Mouse (Mus musculus): ENCODE measurements around the gene Caprin2. TPM values are rescaled to one million over a fixed set of nuclear protein-coding genes. Genes with fewer than 3 reads are reported as not detected.

Caprin2 gene
- polyA plus RNA-seq, 1 experiment from 2014 or later: 14.7 TPM

- H3K36me3 ChIP-seq (ENCODE audit: control insufficient read depth, insufficient read depth, low read length): no peaks in the 10 kb centered on the region
- H3K9ac ChIP-seq (replicated peaks; ENCODE audit: low read depth, low read length): peak overlapping the region; percentile 61
- ATAC-seq (ENCODE audit: insufficient number of reproducible peaks, insufficient read depth, low FRiP score, low read depth): no peak
- H3K4me3 ChIP-seq (ENCODE audit: low read depth, low read length): peak overlapping the region; percentile 60
- peak overlapping the region; percentile 85 for H3K4me2 ChIP-seq (replicated peaks; ENCODE audit: low read depth, low read length)
- no peak overlapping the region; the same call in 1 of the 2 replicates for H3K27ac ChIP-seq (ENCODE audit: low read length)
- no peaks in the 10 kb centered on the region for H3K9me3 ChIP-seq (ENCODE audit: control insufficient read depth, low read depth, low read length)
- 11% methylated on average over 3 of the region's 3 CpGs for WGBS
- H3K4me1 ChIP-seq (ENCODE audit: control insufficient read depth, insufficient read depth, low read length): peaks cover 5% of the 10 kb centered on the region
- no peaks in the 10 kb centered on the region for H3K27me3 ChIP-seq (ENCODE audit: control insufficient read depth, insufficient read depth, low read length)
These were observed 65.7 kb downstream of the Caprin2 start for GRCm38 (mm10) chr6:148830355-148830747.

- H3K9ac ChIP-seq (replicated peaks; ENCODE audit: low read depth, low read length): no peak overlapping the region
- 87% methylated on average over 4 of the region's 4 CpGs for WGBS
- no peak overlapping the region for H3K4me2 ChIP-seq (replicated peaks; ENCODE audit: low read depth, low read length)
- no peak overlapping the region for H3K27ac ChIP-seq (ENCODE audit: low read length)
- ATAC-seq (ENCODE audit: insufficient number of reproducible peaks, insufficient read depth, low FRiP score, low read depth): no peak
- no peaks in the 10 kb centered on the region for H3K9me3 ChIP-seq (ENCODE audit: control insufficient read depth, low read depth, low read length)
- H3K36me3 ChIP-seq (ENCODE audit: control insufficient read depth, insufficient read depth, low read length): peaks cover 13% of the 10 kb centered on the region
- peaks cover 5% of the 10 kb centered on the region for H3K4me1 ChIP-seq (ENCODE audit: control insufficient read depth, insufficient read depth, low read length)
- no peaks in the 10 kb centered on the region for H3K27me3 ChIP-seq (ENCODE audit: control insufficient read depth, insufficient read depth, low read length)
- no peak overlapping the region for H3K4me3 ChIP-seq (ENCODE audit: low read depth, low read length)
These were observed 69.9 kb downstream of the Caprin2 start for GRCm38 (mm10) chr6:148826119-148826518.

GRCm38 (mm10) chr6:148818624-148819343, 77.3 kb downstream of the Caprin2 start:
- H3K36me3 ChIP-seq (ENCODE audit: control insufficient read depth, insufficient read depth, low read length): peaks cover 42% of the 10 kb centered on the region
- no peaks in the 10 kb centered on the region for H3K9me3 ChIP-seq (ENCODE audit: control insufficient read depth, low read depth, low read length)
- no peak for ATAC-seq (ENCODE audit: insufficient number of reproducible peaks, insufficient read depth, low FRiP score, low read depth)
- no peak overlapping the region for H3K4me2 ChIP-seq (replicated peaks; ENCODE audit: low read depth, low read length)
- no peaks in the 10 kb centered on the region for H3K4me1 ChIP-seq (ENCODE audit: control insufficient read depth, insufficient read depth, low read length)
- H3K27me3 ChIP-seq (ENCODE audit: control insufficient read depth, insufficient read depth, low read length): no peaks in the 10 kb centered on the region
- no peak overlapping the region for H3K9ac ChIP-seq (replicated peaks; ENCODE audit: low read depth, low read length)
- no peak overlapping the region for H3K27ac ChIP-seq (ENCODE audit: low read length)
- H3K4me3 ChIP-seq (ENCODE audit: low read depth, low read length): no peak overlapping the region
- 82% methylated on average over 4 of the region's 4 CpGs for WGBS

- Histone ChIP-seq H3K9me3 (ENCODE audit: control insufficient read depth, low read depth, low read length) (no peaks in the 10 kb centered on the region), H3K27me3 (ENCODE audit: control insufficient read depth, insufficient read depth, low read length) (no peaks in the 10 kb centered on the region)
These were observed 79.3 kb downstream of the Caprin2 start for GRCm38 (mm10) chr6:148816751-148817150.

GRCm38 (mm10) chr6:148811117-148811516, 84.9 kb downstream of the Caprin2 start:
- Histone ChIP-seq H3K4me2 (replicated peaks; ENCODE audit: low read depth, low read length) (no peak overlapping the region), H3K4me3 (ENCODE audit: low read depth, low read length) (no peak overlapping the region), H3K4me1 (ENCODE audit: control insufficient read depth, insufficient read depth, low read length) (no peaks in the 10 kb centered on the region), H3K27ac (ENCODE audit: low read length) (no peak overlapping the region), H3K27me3 (ENCODE audit: control insufficient read depth, insufficient read depth, low read length) (no peaks in the 10 kb centered on the region), H3K9ac (replicated peaks; ENCODE audit: low read depth, low read length) (no peak overlapping the region), H3K9me3 (ENCODE audit: control insufficient read depth, low read depth, low read length) (no peaks in the 10 kb centered on the region), H3K36me3 (ENCODE audit: control insufficient read depth, insufficient read depth, low read length) (peaks cover 52% of the 10 kb centered on the region)
- WGBS: 85% methylated on average over 2 of the region's 2 CpGs
- no peak for ATAC-seq (ENCODE audit: insufficient number of reproducible peaks, insufficient read depth, low FRiP score, low read depth)

More at GRCm38 (mm10) chr6:148816751-148817150, 79.3 kb downstream of the Caprin2 start:
- no peak overlapping the region for H3K4me2 ChIP-seq (replicated peaks; ENCODE audit: low read depth, low read length)
- 84% methylated on average over 5 of the region's 5 CpGs for WGBS
- no peak for ATAC-seq (ENCODE audit: insufficient number of reproducible peaks, insufficient read depth, low FRiP score, low read depth)
- H3K4me3 ChIP-seq (ENCODE audit: low read depth, low read length): no peak overlapping the region
- no peaks in the 10 kb centered on the region for H3K4me1 ChIP-seq (ENCODE audit: control insufficient read depth, insufficient read depth, low read length)
- no peak overlapping the region for H3K27ac ChIP-seq (ENCODE audit: low read length)
- peaks cover 39% of the 10 kb centered on the region for H3K36me3 ChIP-seq (ENCODE audit: control insufficient read depth, insufficient read depth, low read length)
- no peak overlapping the region for H3K9ac ChIP-seq (replicated peaks; ENCODE audit: low read depth, low read length)

GRCm38 (mm10) chr6:148799773-148800172, 96.3 kb downstream of the Caprin2 start:
- no peak overlapping the region for H3K4me2 ChIP-seq (replicated peaks; ENCODE audit: low read depth, low read length)
- no peaks in the 10 kb centered on the region for H3K27me3 ChIP-seq (ENCODE audit: control insufficient read depth, insufficient read depth, low read length)
- no peak for ATAC-seq (ENCODE audit: insufficient number of reproducible peaks, insufficient read depth, low FRiP score, low read depth)
- H3K9me3 ChIP-seq (ENCODE audit: control insufficient read depth, low read depth, low read length): no peaks in the 10 kb centered on the region
- H3K27ac ChIP-seq (ENCODE audit: low read length): no peak overlapping the region
- no peak overlapping the region for H3K9ac ChIP-seq (replicated peaks; ENCODE audit: low read depth, low read length)
- H3K36me3 ChIP-seq (ENCODE audit: control insufficient read depth, insufficient read depth, low read length): peaks cover 38% of the 10 kb centered on the region
- H3K4me1 ChIP-seq (ENCODE audit: control insufficient read depth, insufficient read depth, low read length): no peaks in the 10 kb centered on the region
- no peak overlapping the region for H3K4me3 ChIP-seq (ENCODE audit: low read depth, low read length)
- WGBS: 88% methylated on average over 4 of the region's 4 CpGs

- H3K4me3 ChIP-seq (ENCODE audit: low read depth, low read length): no peak overlapping the region
- H3K4me1 ChIP-seq (ENCODE audit: control insufficient read depth, insufficient read depth, low read length): no peaks in the 10 kb centered on the region
- 88% methylated on average over 2 of the region's 2 CpGs for WGBS
- no peak for ATAC-seq (ENCODE audit: insufficient number of reproducible peaks, insufficient read depth, low FRiP score, low read depth)
- peaks cover 25% of the 10 kb centered on the region for H3K36me3 ChIP-seq (ENCODE audit: control insufficient read depth, insufficient read depth, low read length)
- no peak overlapping the region for H3K9ac ChIP-seq (replicated peaks; ENCODE audit: low read depth, low read length)
- no peaks in the 10 kb centered on the region for H3K27me3 ChIP-seq (ENCODE audit: control insufficient read depth, insufficient read depth, low read length)
- no peak overlapping the region for H3K27ac ChIP-seq (ENCODE audit: low read length)
- H3K9me3 ChIP-seq (ENCODE audit: control insufficient read depth, low read depth, low read length): no peaks in the 10 kb centered on the region
- no peak overlapping the region for H3K4me2 ChIP-seq (replicated peaks; ENCODE audit: low read depth, low read length)
These were observed 100.9 kb downstream of the Caprin2 start for GRCm38 (mm10) chr6:148795145-148795544.
